Mouse (Mus musculus): ENCODE data around the gene Pold4. TPM values are rescaled to one million over a fixed set of nuclear protein-coding genes. Genes with fewer than 3 reads are reported as not detected.

The Pold4 gene
- polyA plus RNA-seq, 1 experiment from 2014 or later = 17.1 TPM

GRCm38 (mm10) chr19:4206971-4207370, 24.7 kb upstream of the Pold4 start:
- Histone ChIP-seq H3K4me3 (no peak overlapping the region), H3K36me3 (no peaks in the 10 kb centered on the region), H3K9ac (no peak overlapping the region), H3K4me1 (replicated peaks) (peaks cover 8% of the 10 kb centered on the region), H3K9me3 (replicated peaks) (no peaks in the 10 kb centered on the region), H3K4me2 (no peak overlapping the region), H3K27ac (no peak overlapping the region), H3K27me3 (peaks cover 36% of the 10 kb centered on the region)
- ATAC-seq (replicated peaks; ENCODE audit: insufficient number of reproducible peaks, insufficient read depth, low FRiP score, low read depth) = 0 out of 2 replicates have a peak, but pooled peaks have one; percentile 58
- 4% methylated on average over 2 of the region's 2 CpGs for WGBS

- Histone ChIP-seq H3K27me3 (peaks cover 50% of the 10 kb centered on the region), H3K27ac (no peak overlapping the region), H3K4me2 (no peak overlapping the region), H3K36me3 (no peaks in the 10 kb centered on the region), H3K9me3 (replicated peaks) (no peaks in the 10 kb centered on the region), H3K9ac (no peak overlapping the region), H3K4me1 (replicated peaks) (peaks cover 8% of the 10 kb centered on the region), H3K4me3 (no peak overlapping the region)
- WGBS = 83% methylated on average over 5 of the region's 5 CpGs
- ATAC-seq (replicated peaks; ENCODE audit: insufficient number of reproducible peaks, insufficient read depth, low FRiP score, low read depth) = no peak
Measured at GRCm38 (mm10) chr19:4208563-4208962, 23.1 kb upstream of the Pold4 start.

GRCm38 (mm10) chr19:4211891-4212588, 19.7 kb upstream of the Pold4 start:
- Histone ChIP-seq H3K4me1 (replicated peaks) (peaks cover 40% of the 10 kb centered on the region), H3K4me3 (no peak overlapping the region), H3K36me3 (no peaks in the 10 kb centered on the region), H3K4me2 (no peak overlapping the region), H3K9me3 (replicated peaks) (no peaks in the 10 kb centered on the region), H3K9ac (no peak overlapping the region), H3K27ac (no peak overlapping the region), H3K27me3 (peaks cover 67% of the 10 kb centered on the region)
- 32% methylated on average over 4 of the region's 4 CpGs for WGBS
- ATAC-seq (replicated peaks; ENCODE audit: insufficient number of reproducible peaks, insufficient read depth, low FRiP score, low read depth) = no peak

- H3K9me3 ChIP-seq (replicated peaks) = no peaks in the 10 kb centered on the region
- peak overlapping the region; percentile 74; the same call in 1 of the 2 replicates for H3K27ac ChIP-seq
- peaks cover 44% of the 10 kb centered on the region for H3K4me1 ChIP-seq (replicated peaks)
- WGBS = 14% methylated on average over 9 of the region's 9 CpGs
- H3K9ac ChIP-seq = 0 out of 2 replicates have a peak overlapping the region, but pooled peaks have one; percentile 77
- H3K4me3 ChIP-seq = peak overlapping the region; percentile 69
- H3K36me3 ChIP-seq = no peaks in the 10 kb centered on the region
- H3K4me2 ChIP-seq = peak overlapping the region; percentile 98
- ATAC-seq (replicated peaks; ENCODE audit: insufficient number of reproducible peaks, insufficient read depth, low FRiP score, low read depth) = no peak
- peaks cover 71% of the 10 kb centered on the region for H3K27me3 ChIP-seq
Measured at GRCm38 (mm10) chr19:4213524-4213974, 18.1 kb upstream of the Pold4 start.

- peak; percentile 43 for ATAC-seq (replicated peaks; ENCODE audit: insufficient number of reproducible peaks, insufficient read depth, low FRiP score, low read depth)
- Histone ChIP-seq H3K9me3 (replicated peaks) (no peaks in the 10 kb centered on the region), H3K4me3 (peak within 1 kb of the TSS; percentile 69), H3K27me3 (peaks cover 66% of the 10 kb centered on the region), H3K9ac (peak within 1 kb of the TSS; percentile 77), H3K36me3 (no peaks in the 10 kb centered on the region), H3K27ac (peak within 1 kb of the TSS; percentile 74), H3K4me1 (replicated peaks) (peaks cover 44% of the 10 kb centered on the region), H3K4me2 (peak within 1 kb of the TSS; percentile 98)
- WGBS = under 1% methylated on average over 48 of the region's 49 CpGs
Measured at GRCm38 (mm10) chr19:4214071-4214770, 17.5 kb upstream of the Pold4 start, which contains the start of the genes Clcf1 and AC109138.7. Clcf1 (plus strand) TSS chr19:4214238. AC109138.7 (plus strand) TSS chr19:4214357.

GRCm38 (mm10) chr19:4214771-4215450, 16.8 kb upstream of the Pold4 start:
- peak overlapping the region; percentile 77 for H3K9ac ChIP-seq
- H3K4me3 ChIP-seq = peak overlapping the region; percentile 69
- peak overlapping the region; percentile 74 for H3K27ac ChIP-seq
- peaks cover 48% of the 10 kb centered on the region for H3K4me1 ChIP-seq (replicated peaks)
- H3K4me2 ChIP-seq = peak overlapping the region; percentile 98
- H3K9me3 ChIP-seq (replicated peaks) = no peaks in the 10 kb centered on the region
- H3K36me3 ChIP-seq = no peaks in the 10 kb centered on the region
- peaks cover 64% of the 10 kb centered on the region for H3K27me3 ChIP-seq
- under 1% methylated on average over 64 of the region's 81 CpGs for WGBS
- peak; percentile 47 for ATAC-seq (replicated peaks; ENCODE audit: insufficient number of reproducible peaks, insufficient read depth, low FRiP score, low read depth)

GRCm38 (mm10) chr19:4215451-4215840, 16.3 kb upstream of the Pold4 start:
- Histone ChIP-seq H3K27ac (peak overlapping the region; percentile 74), H3K4me3 (peak overlapping the region; percentile 69), H3K9ac (peak overlapping the region; percentile 77), H3K4me2 (peak overlapping the region; percentile 98), H3K36me3 (no peaks in the 10 kb centered on the region), H3K9me3 (replicated peaks) (no peaks in the 10 kb centered on the region), H3K4me1 (replicated peaks) (peaks cover 53% of the 10 kb centered on the region), H3K27me3 (peaks cover 67% of the 10 kb centered on the region)
- 3% methylated on average over 19 of the region's 21 CpGs for WGBS
- no peak for ATAC-seq (replicated peaks; ENCODE audit: insufficient number of reproducible peaks, insufficient read depth, low FRiP score, low read depth)

GRCm38 (mm10) chr19:4216041-4216685, 15.5 kb upstream of the Pold4 start:
- peak overlapping the region; percentile 50; the same call in 1 of the 2 replicates for H3K27ac ChIP-seq
- H3K27me3 ChIP-seq = peaks cover 63% of the 10 kb centered on the region
- no peaks in the 10 kb centered on the region for H3K36me3 ChIP-seq
- H3K9ac ChIP-seq = peak overlapping the region; percentile 16
- H3K4me2 ChIP-seq = peak overlapping the region; percentile 98
- H3K4me3 ChIP-seq = peak overlapping the region; percentile 69
- H3K4me1 ChIP-seq (replicated peaks) = peaks cover 60% of the 10 kb centered on the region
- 18% methylated on average over 14 of the region's 14 CpGs for WGBS
- no peak for ATAC-seq (replicated peaks; ENCODE audit: insufficient number of reproducible peaks, insufficient read depth, low FRiP score, low read depth)
- no peaks in the 10 kb centered on the region for H3K9me3 ChIP-seq (replicated peaks)

- Histone ChIP-seq H3K4me1 (replicated peaks) (peaks cover 70% of the 10 kb centered on the region), H3K9ac (no peak overlapping the region), H3K36me3 (no peaks in the 10 kb centered on the region), H3K27ac (no peak overlapping the region), H3K4me2 (no peak overlapping the region; the same call in 1 of the 2 replicates), H3K9me3 (replicated peaks) (no peaks in the 10 kb centered on the region), H3K4me3 (no peak overlapping the region), H3K27me3 (peaks cover 63% of the 10 kb centered on the region)
- no peak for ATAC-seq (replicated peaks; ENCODE audit: insufficient number of reproducible peaks, insufficient read depth, low FRiP score, low read depth)
- 23% methylated on average over 5 of the region's 5 CpGs for whole genome bisulfite sequencing
Measured at GRCm38 (mm10) chr19:4217140-4217539, 14.6 kb upstream of the Pold4 start.

- Histone ChIP-seq H3K27ac (no peak overlapping the region), H3K27me3 (peaks cover 64% of the 10 kb centered on the region), H3K4me1 (replicated peaks) (peaks cover 71% of the 10 kb centered on the region), H3K36me3 (no peaks in the 10 kb centered on the region), H3K4me2 (no peak overlapping the region), H3K9me3 (replicated peaks) (no peaks in the 10 kb centered on the region), H3K4me3 (no peak overlapping the region), H3K9ac (no peak overlapping the region)
- no peak for ATAC-seq (replicated peaks; ENCODE audit: insufficient number of reproducible peaks, insufficient read depth, low FRiP score, low read depth)
- WGBS = 48% methylated on average over 3 of the region's 3 CpGs
Measured at GRCm38 (mm10) chr19:4217855-4218254, 13.8 kb upstream of the Pold4 start.

- Histone ChIP-seq H3K36me3 (no peaks in the 10 kb centered on the region), H3K9me3 (replicated peaks) (no peaks in the 10 kb centered on the region), H3K4me2 (no peak overlapping the region), H3K27ac (no peak overlapping the region), H3K4me3 (no peak overlapping the region), H3K9ac (no peak overlapping the region), H3K27me3 (peaks cover 60% of the 10 kb centered on the region), H3K4me1 (replicated peaks) (peaks cover 66% of the 10 kb centered on the region)
- 86% methylated on average over 11 of the region's 11 CpGs for WGBS
- no peak for ATAC-seq (replicated peaks; ENCODE audit: insufficient number of reproducible peaks, insufficient read depth, low FRiP score, low read depth)
Measured at GRCm38 (mm10) chr19:4218293-4218692, 13.4 kb upstream of the Pold4 start.

Measured in heart, embryonic 15.5 days (tissue).